Mouse (Mus musculus) retina, postnatal 1 day (tissue): ENCODE measurements at regions not wholly inside any gene's neighbourhood (a gene's known extent, or its start where the extent isn't known, plus 50 kb on each side); places are given as distances from the start of the nearest gene placed in this dataset.
A peak's percentile ranks its signal among the peaks of the same experiment; 100 is the strongest.

Experiments used
- DNase-seq: peaks from one replicate; pipeline ENCODE4 v3.0.0-alpha.2; 2012

DNA sequence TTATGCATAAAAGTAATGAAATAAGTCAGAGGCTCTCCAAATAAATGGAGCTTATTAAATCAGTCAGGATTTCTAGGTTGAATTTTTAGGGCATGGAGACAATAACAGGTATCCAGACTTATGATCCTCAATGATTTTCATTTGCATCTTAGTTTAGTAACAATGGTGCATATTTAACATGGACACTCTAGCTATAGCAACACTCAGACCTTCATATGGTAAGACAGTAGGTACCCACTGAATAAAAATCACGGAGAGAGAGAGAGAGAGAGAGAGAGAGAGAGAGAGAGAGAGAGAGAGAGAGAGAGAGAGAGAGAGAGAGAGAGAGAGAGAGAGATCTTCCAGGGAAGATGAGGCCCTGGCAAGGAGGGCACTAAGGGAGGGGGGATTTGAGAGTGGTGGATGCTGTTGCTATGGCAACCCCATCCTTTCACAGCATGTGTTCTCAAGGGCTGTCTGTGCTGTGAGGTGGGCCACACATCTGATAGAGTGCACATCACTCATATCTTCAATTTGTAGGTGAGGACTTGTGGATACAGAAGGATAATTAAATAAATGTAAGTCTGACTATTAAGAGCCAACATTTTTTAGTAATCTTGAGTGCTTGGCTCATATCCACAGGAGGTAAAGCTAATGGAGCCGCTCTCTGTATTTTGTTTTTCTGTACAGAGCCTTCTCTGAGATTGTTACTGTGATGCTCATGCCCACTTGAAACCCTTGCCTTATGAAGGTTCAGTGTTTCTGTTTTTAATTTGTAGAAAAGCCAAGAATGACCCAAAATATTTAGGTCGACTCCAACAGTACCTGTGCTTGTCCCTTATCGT, 227.7 kb downstream of the Otor start:
- DNase-seq, result peak; percentile 66

DNA sequence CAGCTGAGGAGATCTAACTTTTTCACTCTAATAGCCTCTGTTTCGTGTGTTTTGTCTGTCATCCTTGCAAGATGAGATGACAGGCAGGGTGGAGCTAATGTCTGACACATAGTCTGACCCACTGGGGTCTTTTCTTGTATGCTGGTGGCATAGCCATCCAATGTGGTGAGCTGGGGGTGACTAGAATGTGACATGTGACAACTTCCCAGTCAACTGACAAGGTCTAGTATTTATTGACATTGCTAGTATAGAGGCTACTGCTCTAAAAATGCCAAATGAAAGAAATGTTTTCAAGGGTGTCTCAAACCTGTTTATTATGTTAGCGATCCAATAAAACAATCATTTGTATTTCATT, 228.3 kb downstream of the Otor start:
- DNase-seq, result no peak

DNA sequence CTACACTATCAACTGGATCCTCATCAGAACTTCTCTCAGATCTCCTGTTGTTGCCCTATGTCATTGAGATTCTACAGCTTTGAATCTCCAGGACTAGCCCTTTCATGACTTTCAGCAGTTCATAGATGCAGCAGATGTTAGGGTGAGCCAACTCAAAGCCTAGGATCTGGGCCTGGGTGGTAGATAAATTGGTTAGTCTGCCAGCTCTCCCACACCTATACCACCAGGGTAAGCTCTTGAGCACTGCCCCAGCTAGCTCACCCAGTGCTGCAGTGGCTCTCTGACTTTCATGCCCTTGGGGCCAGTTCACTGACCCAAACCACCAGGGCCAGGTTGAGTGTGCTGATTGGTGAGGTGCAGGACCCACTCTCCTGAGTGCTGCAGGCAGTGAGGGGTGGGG, 220.5 kb upstream of the Pcsk2 start:
- DNase-seq, result no peak

DNA sequence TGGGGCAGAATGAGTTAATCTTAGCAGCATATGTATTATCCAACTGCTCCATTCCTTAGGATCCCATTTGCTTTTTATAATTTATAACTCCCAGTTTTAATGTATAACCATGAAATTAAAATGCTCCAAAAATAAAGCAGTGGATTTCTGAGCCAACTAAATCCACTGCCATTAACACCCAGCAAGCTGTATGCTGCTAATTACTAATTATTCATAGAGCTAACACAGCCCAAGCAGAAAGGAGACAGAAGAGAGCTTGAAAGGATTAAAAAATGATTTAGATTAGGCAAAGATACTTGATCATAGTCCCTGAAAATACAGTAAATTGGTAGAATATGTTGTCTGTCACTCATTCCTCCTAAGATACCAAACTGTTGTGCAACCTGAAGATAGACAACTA, 213.9 kb upstream of the Pcsk2 start:
- DNase-seq, result no peak

DNA sequence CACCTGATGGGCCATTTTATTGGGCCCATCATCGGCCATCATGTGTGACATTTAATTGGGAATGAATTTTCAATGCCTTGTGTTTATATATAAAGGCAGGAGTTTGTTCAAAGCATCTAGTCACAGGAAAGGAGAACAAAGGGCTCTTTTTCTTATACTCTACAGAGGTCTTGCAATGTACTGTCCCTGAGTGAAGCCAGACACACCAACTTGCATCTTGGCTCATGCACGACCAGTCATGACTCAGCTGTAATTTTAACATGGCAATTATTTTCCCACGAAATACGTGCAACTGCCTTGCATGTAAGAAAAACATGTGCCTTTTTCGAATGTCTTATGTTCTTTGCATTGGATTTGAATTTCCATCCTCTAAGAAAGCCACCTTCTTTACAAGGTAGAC, 205.6 kb upstream of the Pcsk2 start:
- DNase-seq, result no peak

DNA sequence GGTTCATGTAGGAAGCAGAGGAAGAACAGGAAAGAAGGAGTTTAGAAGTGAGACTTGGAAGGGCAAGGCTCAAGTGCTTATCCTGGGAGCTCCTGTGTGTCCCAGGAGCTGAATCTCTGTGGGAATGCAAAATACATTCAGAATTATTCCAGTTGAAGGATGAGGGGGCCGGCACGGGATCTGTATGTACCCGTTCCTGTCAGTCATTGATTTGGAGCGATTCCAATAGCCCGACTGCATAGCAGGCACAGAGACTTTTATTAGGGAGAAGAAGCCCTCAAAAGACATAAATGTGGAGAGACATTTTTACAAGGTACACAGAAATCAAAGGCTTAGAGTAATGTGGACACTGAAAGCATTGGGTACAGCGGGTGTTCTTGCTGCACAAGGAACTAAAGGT, 181.8 kb upstream of the Pcsk2 start:
- DNase-seq, result no peak

DNA sequence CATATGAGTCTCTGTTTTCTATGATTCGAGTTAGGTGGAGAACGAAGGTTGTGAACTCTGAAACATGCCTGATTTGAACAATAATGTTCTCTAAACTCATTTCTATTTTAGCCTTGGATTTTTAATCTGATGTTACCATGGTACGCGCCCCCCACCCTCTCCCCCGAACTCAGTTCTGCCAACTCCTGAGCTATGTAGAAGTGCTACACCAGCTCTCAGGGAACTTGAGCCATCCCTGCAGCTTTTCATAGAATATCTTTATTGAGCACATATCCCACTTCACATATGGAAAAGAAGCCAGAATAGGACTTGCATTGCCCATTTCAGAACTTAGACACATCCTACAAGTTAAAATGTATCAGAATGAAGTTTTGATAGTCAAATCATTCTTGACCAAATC, 180.0 kb upstream of the Pcsk2 start:
- no peak for DNase-seq
